22 mouse cellular contexts compared by ENCODE assay signal in the genomic region with DNA sequence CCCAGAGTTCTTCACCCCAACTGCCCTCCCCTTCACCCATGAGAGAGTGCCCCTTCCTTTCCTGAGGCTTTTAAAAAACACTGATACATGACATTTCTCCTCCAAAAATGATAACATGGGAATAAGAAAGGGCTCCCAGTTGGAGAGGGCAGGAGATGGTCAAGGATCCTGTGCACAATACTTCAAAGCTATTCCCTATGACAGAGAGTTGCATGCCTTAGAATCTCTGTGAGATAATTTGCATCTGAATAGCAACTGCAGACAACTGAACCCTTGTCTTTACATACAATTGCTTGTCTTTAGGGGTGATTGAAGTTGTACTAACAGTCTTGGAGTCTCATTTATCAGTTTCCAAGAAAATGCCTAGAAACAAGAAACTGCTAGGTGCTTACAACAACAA.
A peak's percentile ranks its signal among the peaks of the same experiment; 100 is the strongest.
DNase-seq lines count a peak whose midpoint lies in the region; ATAC-seq lines count a peak whose summit lies in the region.
"Had no signal": no experiment of that assay in that cellular context is flagged by ENCODE, and none has a peak within 500 bp of the region (broad histone marks: within the 10 kb centered on the region; RNA-seq: fewer than 3 reads in every experiment).

No protein-coding gene starts in this region.

- H3K4me1 ChIP-seq in forebrain, embryonic 14.5 days (ENCODE audit: control insufficient read depth, insufficient read depth, low read length), result no peaks in the 10 kb centered on the region
- H3K4me1 ChIP-seq in forebrain, embryonic 10.5 days, result no peaks in the 10 kb centered on the region; the same call in 1 of the 2 replicates
- H3K4me1 ChIP-seq in neural tube, embryonic 12.5 days, result no peaks in the 10 kb centered on the region
- no peaks in the 10 kb centered on the region for H3K4me1 ChIP-seq in neural tube, embryonic 15.5 days
- H3K4me1 ChIP-seq: embryonic facial prominence, embryonic 12.5 days; heart, embryonic 10.5 days; intestine, embryonic 15.5 days had no signal

- ATAC-seq in forebrain, embryonic 14.5 days, result no peak
- peak; percentile 53; the same call in 1 of the 2 replicates for ATAC-seq in neural tube, embryonic 12.5 days (ENCODE audit: low FRiP score, low read depth)
- no peak for ATAC-seq in neural tube, embryonic 15.5 days (ENCODE audit: low FRiP score)
- ATAC-seq: intestine, embryonic 15.5 days had no signal

- H3K9ac ChIP-seq in forebrain, embryonic 14.5 days (ENCODE audit: low read length), result no peak overlapping the region
- no peak overlapping the region for H3K9ac ChIP-seq in neural tube, embryonic 12.5 days
- no peak overlapping the region for H3K9ac ChIP-seq in neural tube, embryonic 15.5 days (replicated peaks)
- H3K9ac ChIP-seq: embryonic facial prominence, embryonic 12.5 days; hindbrain, embryonic 14.5 days; intestine, embryonic 15.5 days had no signal

- H3K36me3 ChIP-seq in forebrain, embryonic 14.5 days (ENCODE audit: control insufficient read depth, insufficient read depth, low read length), result no peaks in the 10 kb centered on the region
- no peaks in the 10 kb centered on the region for H3K36me3 ChIP-seq in forebrain, embryonic 10.5 days (replicated peaks)
- H3K36me3 ChIP-seq in neural tube, embryonic 12.5 days, result no peaks in the 10 kb centered on the region
- H3K36me3 ChIP-seq in neural tube, embryonic 15.5 days, result no peaks in the 10 kb centered on the region
- H3K36me3 ChIP-seq: embryonic facial prominence, embryonic 12.5 days; heart, embryonic 10.5 days; intestine, embryonic 15.5 days had no signal

- peak; percentile 15 for DNase-seq in embryo, embryonic 10.5 days (ENCODE audit: low spot score)
- DNase-seq in embryo, embryonic 9.5 days (ENCODE audit: extremely low spot score), result no peak
- peak; percentile 22 for DNase-seq in forebrain, embryonic 14.5 days (ENCODE audit: low spot score)
- DNase-seq in forebrain, embryonic 10.5 days (ENCODE audit: extremely low spot score, low spot score), result no peak
- no peak for DNase-seq in cerebellum, postnatal 36 days
- DNase-seq in frontal cortex, postnatal 10 days (ENCODE audit: low spot score in 2 of 2), result no peak
- DNase-seq: adrenal gland, adult 8-10 months; adrenal gland, postnatal 36 days; cerebellum, adult 11 months; cerebellum, adult 8-10 months; cerebellum, postnatal 14 days; gastrocnemius, postnatal 10 days; heart, adult 18-20 months; heart, postnatal 10 days; heart, postnatal 4 days; kidney, adult 18-20 months had no signal

- H3K4me2 ChIP-seq in forebrain, embryonic 14.5 days (ENCODE audit: low read length), result no peak overlapping the region
- H3K4me2 ChIP-seq in neural tube, embryonic 12.5 days (replicated peaks), result no peak overlapping the region
- no peak overlapping the region for H3K4me2 ChIP-seq in neural tube, embryonic 15.5 days
- H3K4me2 ChIP-seq: embryonic facial prominence, embryonic 12.5 days; hindbrain, embryonic 14.5 days; intestine, embryonic 15.5 days had no signal

- no peaks in the 10 kb centered on the region for H3K9me3 ChIP-seq in forebrain, embryonic 14.5 days (replicated peaks; ENCODE audit: control insufficient read depth, low read length)
- H3K9me3 ChIP-seq in forebrain, embryonic 10.5 days, result no peaks in the 10 kb centered on the region
- no peaks in the 10 kb centered on the region for H3K9me3 ChIP-seq in neural tube, embryonic 12.5 days
- H3K9me3 ChIP-seq in neural tube, embryonic 15.5 days (replicated peaks), result no peaks in the 10 kb centered on the region
- H3K9me3 ChIP-seq: embryonic facial prominence, embryonic 12.5 days; heart, embryonic 10.5 days; intestine, embryonic 15.5 days had no signal

- H3K27me3 ChIP-seq in forebrain, embryonic 14.5 days (replicated peaks; ENCODE audit: control insufficient read depth, insufficient read depth, low read length), result no peaks in the 10 kb centered on the region
- no peaks in the 10 kb centered on the region for H3K27me3 ChIP-seq in forebrain, embryonic 10.5 days (ENCODE audit: poor library complexity, severe bottlenecking)
- no peaks in the 10 kb centered on the region for H3K27me3 ChIP-seq in neural tube, embryonic 12.5 days (replicated peaks)
- H3K27me3 ChIP-seq in neural tube, embryonic 15.5 days (replicated peaks), result no peaks in the 10 kb centered on the region
- H3K27me3 ChIP-seq: embryonic facial prominence, embryonic 12.5 days; intestine, embryonic 15.5 days had no signal

- H3K27ac ChIP-seq in forebrain, embryonic 14.5 days (ENCODE audit: low read depth, low read length), result no peak overlapping the region
- H3K27ac ChIP-seq in forebrain, embryonic 10.5 days, result no peak overlapping the region
- H3K27ac ChIP-seq in neural tube, embryonic 12.5 days, result no peak overlapping the region
- H3K27ac ChIP-seq in neural tube, embryonic 15.5 days (replicated peaks), result no peak overlapping the region
- H3K27ac ChIP-seq: embryonic facial prominence, embryonic 12.5 days; heart, embryonic 10.5 days; hindbrain, embryonic 14.5 days; intestine, embryonic 15.5 days had no signal

- H3K4me3 ChIP-seq in forebrain, embryonic 14.5 days (ENCODE audit: low read depth, low read length), result no peak overlapping the region
- H3K4me3 ChIP-seq in forebrain, embryonic 10.5 days, result no peak overlapping the region
- H3K4me3 ChIP-seq in neural tube, embryonic 12.5 days, result no peak overlapping the region
- no peak overlapping the region for H3K4me3 ChIP-seq in neural tube, embryonic 15.5 days (replicated peaks)
- H3K4me3 ChIP-seq: embryonic facial prominence, embryonic 12.5 days; heart, embryonic 10.5 days; intestine, embryonic 15.5 days had no signal

Comparison
In these comparisons a context has a peak if more than half of its experiments do, and no peak if none do; other contexts are left out.
1. DNase-seq: peak in embryo, embryonic 10.5 days (single experiment) and forebrain, embryonic 14.5 days (single experiment); none in embryo, embryonic 9.5 days (single experiment), forebrain, embryonic 10.5 days (single experiment), cerebellum, postnatal 36 days (0 of 2) and frontal cortex, postnatal 10 days (0 of 2).